Mouse (Mus musculus) midbrain, postnatal 0 days (tissue): Measurements from ENCODE around the gene Olfr1477. TPM values are rescaled to one million over a fixed set of nuclear protein-coding genes. Genes with fewer than 3 reads are reported as not detected.
"Not testable (repeated sequence)": the region's sequence is repeated elsewhere in the genome, so short reads cannot be mapped to it uniquely, and the experiment has no call there.

Experiments used
- ATAC-seq: fragments of 200-750 bp; cut with Nextera tagmentation; 2 replicates; pipeline ENCODE4 v1.8.0; 2017; ENCODE audit warnings: moderate number of reproducible peaks, mild to moderate bottlenecking, moderate TSS enrichment, moderate library complexity; ENCODE audit not compliant: low FRiP score
- DNase-seq: peaks from one replicate; pipeline ENCODE4 v3.0.0-alpha.2; 2015; ENCODE audit warnings: low spot score
- H3K27ac ChIP-seq: fragments of 300-500 bp; sonication (generic); 2 replicates; pipeline ENCODE4 v1.5.1; 2014; ENCODE audit warnings: low read depth, mild to moderate bottlenecking, low read length, mixed read lengths
- H3K27me3 ChIP-seq: fragments of 300-500 bp; sonication (generic); 2 replicates; pipeline ENCODE4 v1.6.1; 2014; ENCODE audit warnings: low read length, control low read depth, mixed read lengths; ENCODE audit not compliant: insufficient read depth
- H3K36me3 ChIP-seq: fragments of 300-500 bp; sonication (generic); 2 replicates; pipeline ENCODE4 v1.6.1; 2014; ENCODE audit warnings: low read length, control low read depth, mixed read lengths; ENCODE audit not compliant: insufficient read depth
- H3K4me1 ChIP-seq: fragments of 300-500 bp; sonication (generic); 2 replicates; pipeline ENCODE4 v1.6.1; 2014; ENCODE audit warnings: mild to moderate bottlenecking, control low read depth, antibody characterized with exemption, low read length, mixed read lengths; ENCODE audit not compliant: insufficient read depth
- H3K4me2 ChIP-seq: fragments of 300-500 bp; sonication (generic); 2 replicates; pipeline ENCODE4 v1.6.1; 2014; ENCODE audit warnings: low read depth, mild to moderate bottlenecking, low read length, mixed read lengths; ENCODE audit not compliant: poor library complexity, severe bottlenecking
- H3K4me3 ChIP-seq: fragments of 300-500 bp; sonication (generic); 2 replicates; pipeline ENCODE4 v1.5.1; 2014; ENCODE audit warnings: low read depth, mild to moderate bottlenecking, low read length, moderate library complexity
- H3K9ac ChIP-seq: fragments of 300-500 bp; sonication (generic); replicated peaks from 2 replicates; pipeline ENCODE4 v1.6.1; 2014; ENCODE audit warnings: mild to moderate bottlenecking, low read length, moderate library complexity, mixed read lengths; ENCODE audit not compliant: poor library complexity, severe bottlenecking
- H3K9me3 ChIP-seq: fragments of 300-500 bp; sonication (generic); 2 replicates; pipeline ENCODE4 v1.6.1; 2016; ENCODE audit warnings: low read length, control low read depth
- CTCF ChIP-seq: IDR thresholded peaks from 2 replicates; pipeline ENCODE4 v1.5.1; 2016; ENCODE audit warnings: antibody characterized with exemption, mild to moderate bottlenecking
- WGBS: fragments of 180-500 bp; shearing (Covaris S2); extraction: QIAGEN DNeasy Blood & Tissue Kit; methylation state at CpG from one replicate; pipeline ENCODE4 v1.1.7; 2014; 5-methylcytosine and 5-hydroxymethylcytosine counted together
- polyA plus RNA-seq: library from polyadenylated mRNA; unstranded; fragments of >200 nt; fragmentation: Nextera tagmentation; extraction: Ambion mirVana; gene quantifications from 2 replicates; pipeline ENCODE4 v1.2.1, GENCODE M21; 2015
- total RNA-seq: library from RNA; depleted of rRNA; stranded (reverse); fragments of >200 nt; gene quantifications from 2 replicates; pipeline ENCODE4 v1.2.3, GENCODE M21; 2014; rRNA removed

Gene Olfr1477
- not detected in 2 replicates for total RNA-seq
- polyA plus RNA-seq = not detected in 2 replicates

DNA sequence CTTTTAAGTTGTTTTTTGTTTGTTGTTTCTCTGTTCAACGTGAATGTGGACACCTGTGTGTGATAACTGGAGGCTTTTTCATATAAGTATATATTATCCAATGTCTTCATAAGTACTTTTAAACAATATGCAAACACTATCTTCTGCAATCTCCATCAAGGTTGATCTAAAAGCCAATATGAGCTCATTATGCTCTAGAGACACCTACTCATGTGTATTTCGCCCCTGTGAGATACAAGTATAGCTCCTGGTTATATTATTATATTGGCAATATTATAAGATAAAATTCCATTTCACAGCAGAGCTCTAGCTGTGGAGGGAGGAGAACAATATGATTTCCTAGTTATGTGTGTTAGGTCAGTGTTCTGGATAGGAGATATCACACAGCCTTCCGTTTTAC is at the start of gene Olfr1477:
Gene Olfr1477 (plus strand): TSS at position 301 of the 400 bp plus-strand sequence.
- Histone ChIP-seq H3K27ac (no peak within 1 kb of the TSS), H3K4me1 (no peaks in the 10 kb centered on the region), H3K27me3 (no peaks in the 10 kb centered on the region), H3K4me2 (no peak within 1 kb of the TSS), H3K9me3 (0 out of 2 replicates have a peak, but pooled peaks cover 8% of the 10 kb centered on the region), H3K4me3 (no peak within 1 kb of the TSS), H3K36me3 (no peaks in the 10 kb centered on the region), H3K9ac (no peak within 1 kb of the TSS)
- ATAC-seq (no peak), DNase-seq (no peak)
- 65% methylated on average over 3 of the region's 3 CpGs for WGBS
- no peak for TF ChIP-seq CTCF

DNA sequence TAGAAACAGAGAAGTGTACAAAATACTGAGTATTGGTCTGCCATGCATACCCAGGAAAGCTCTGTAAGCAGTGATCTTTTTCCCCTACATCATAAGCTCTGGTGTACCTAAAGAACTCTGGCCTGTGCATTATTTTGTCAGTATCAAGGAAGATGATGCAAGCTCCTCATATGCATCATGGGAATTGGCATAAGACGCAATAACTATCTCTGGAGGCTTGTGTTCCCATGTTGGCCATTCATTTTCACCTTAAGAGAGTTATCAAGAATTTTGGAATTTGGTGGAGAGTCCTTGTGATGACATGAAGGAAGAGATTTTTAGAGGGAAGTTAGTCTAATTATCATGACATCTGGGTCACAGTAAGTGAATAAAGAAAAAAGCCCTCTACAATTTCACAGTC is 44.4 kb upstream of the Olfr1477 start, which contains the start of gene Olfr1472:
Gene Olfr1472 (minus strand): TSS at position 101 of the 400 bp plus-strand sequence.
- Histone ChIP-seq H3K9ac (no peak within 1 kb of the TSS), H3K27ac (no peak within 1 kb of the TSS), H3K36me3 (no peaks in the 10 kb centered on the region), H3K4me1 (no peaks in the 10 kb centered on the region), H3K4me3 (no peak within 1 kb of the TSS), H3K9me3 (0 out of 2 replicates have a peak, but pooled peaks cover 4% of the 10 kb centered on the region), H3K4me2 (no peak within 1 kb of the TSS), H3K27me3 (no peaks in the 10 kb centered on the region)
- WGBS = 78% methylated on average over 1 of the region's 1 CpGs
- DNase-seq = no peak
- no peak for TF ChIP-seq CTCF
- no peak for ATAC-seq

DNA sequence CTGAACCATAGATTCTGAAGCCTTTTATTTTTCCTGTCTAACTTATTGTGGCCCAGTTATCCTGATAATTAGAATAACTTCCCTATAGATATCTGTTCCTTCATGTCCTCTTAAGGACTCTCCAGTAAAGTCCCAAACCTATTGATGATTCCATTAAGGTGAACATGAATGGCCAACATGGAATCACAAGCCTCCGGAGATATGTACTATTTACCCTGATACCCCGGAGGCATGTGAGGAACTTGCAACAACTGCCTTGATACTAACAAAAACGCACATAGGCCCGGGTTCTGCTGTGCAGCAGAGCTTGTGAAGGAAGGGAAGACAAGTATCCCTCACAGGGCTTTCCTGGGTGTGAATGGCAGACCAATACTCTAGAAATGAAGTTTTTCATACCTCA is 31.1 kb upstream of the Olfr1477 start, which contains the start of gene Olfr1474:
Gene Olfr1474 (plus strand): TSS at position 301 of the 400 bp plus-strand sequence.
- WGBS = 84% methylated on average over 4 of the region's 4 CpGs
- DNase-seq, H3K4me2 ChIP-seq, H3K4me1 ChIP-seq, H3K36me3 ChIP-seq, H3K27me3 ChIP-seq, H3K9me3 ChIP-seq, H3K9ac ChIP-seq, H3K27ac ChIP-seq, H3K4me3 ChIP-seq, ATAC-seq: not testable (repeated sequence)

DNA sequence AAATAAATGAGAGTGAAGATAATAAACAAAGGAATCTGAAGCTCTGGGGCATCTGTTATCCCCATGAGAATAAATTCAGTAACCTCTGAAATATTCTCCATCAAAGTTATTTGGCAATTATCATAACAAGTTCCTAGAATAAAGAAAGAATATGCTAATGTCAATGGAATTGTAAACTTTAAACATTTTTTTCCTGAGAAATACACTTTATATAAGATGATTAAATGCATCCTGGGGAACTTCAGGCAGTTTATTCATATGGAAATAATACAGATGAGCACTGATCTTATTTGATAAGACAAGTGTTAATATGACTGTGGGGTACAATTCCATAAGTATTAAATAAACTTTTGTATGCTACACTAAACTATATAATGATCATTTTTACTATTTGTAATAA is 20.2 kb upstream of the Olfr1477 start, which contains the start of gene Olfr1475:
Gene Olfr1475 (minus strand): TSS at position 101 of the 400 bp plus-strand sequence.
- no peak for ATAC-seq

DNA sequence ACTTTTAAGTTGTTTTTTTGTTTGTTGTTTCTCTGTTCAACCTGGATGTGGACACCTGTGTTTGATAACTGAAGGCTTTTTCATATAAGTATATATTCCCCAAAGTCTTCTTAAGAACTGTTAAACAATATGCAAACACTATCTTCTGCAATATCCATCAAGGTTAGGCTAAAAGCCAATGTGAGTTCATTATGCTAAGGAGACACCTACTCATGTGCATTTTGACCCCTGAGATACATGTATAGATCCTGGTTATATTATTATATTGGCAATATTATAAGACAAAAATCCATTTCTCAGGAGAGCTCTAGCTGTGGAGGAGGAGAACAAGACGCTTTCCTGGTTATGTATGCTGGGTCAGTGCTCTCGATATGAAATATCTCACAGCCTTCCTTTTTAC is 27.3 kb downstream of the Olfr1477 start, which contains the start of gene Olfr1480:
Gene Olfr1480 (plus strand): TSS at position 301 of the 400 bp plus-strand sequence.
- H3K27me3 ChIP-seq = no peaks in the 10 kb centered on the region
- no peak for TF ChIP-seq CTCF
- H3K27ac ChIP-seq = no peak within 1 kb of the TSS
- no peak for DNase-seq
- H3K4me1 ChIP-seq = no peaks in the 10 kb centered on the region
- no peak within 1 kb of the TSS for H3K4me3 ChIP-seq
- no peaks in the 10 kb centered on the region for H3K36me3 ChIP-seq
- no peak within 1 kb of the TSS for H3K4me2 ChIP-seq
- ATAC-seq = no peak
- no peak within 1 kb of the TSS for H3K9ac ChIP-seq
- 79% methylated on average over 2 of the region's 2 CpGs for whole genome bisulfite sequencing
- H3K9me3 ChIP-seq = 0 out of 2 replicates have a peak, but pooled peaks cover 9% of the 10 kb centered on the region

More for the DNA sequence above, 20.2 kb upstream of the Olfr1477 start, which contains the start of gene Olfr1475:
- TF ChIP-seq CTCF = no peak
- Histone ChIP-seq H3K9me3 (no peaks in the 10 kb centered on the region), H3K27ac (no peak within 1 kb of the TSS), H3K4me3 (no peak within 1 kb of the TSS), H3K9ac (no peak within 1 kb of the TSS), H3K4me2 (no peak within 1 kb of the TSS), H3K27me3 (no peaks in the 10 kb centered on the region), H3K4me1 (no peaks in the 10 kb centered on the region), H3K36me3 (no peaks in the 10 kb centered on the region)
- DNase-seq = no peak

Other genes with a start within 250 kb of the Olfr1477 start
- gene Olfr1465, start 185.0 kb upstream of the Olfr1477 start, total RNA-seq = not detected in 2 replicates
- gene Olfr1465, start 185.0 kb upstream of the Olfr1477 start, polyA plus RNA-seq = not detected in 2 replicates
- not detected in 2 replicates for gene Olfr1466, start 161.7 kb upstream of the Olfr1477 start, total RNA-seq
- not detected in 2 replicates for gene Olfr1466, start 161.7 kb upstream of the Olfr1477 start, polyA plus RNA-seq
- gene Olfr1467, start 138.3 kb upstream of the Olfr1477 start, total RNA-seq = not detected in 2 replicates
- not detected in 2 replicates for gene Olfr1467, start 138.3 kb upstream of the Olfr1477 start, polyA plus RNA-seq
- not detected in 2 replicates for gene Olfr1469, start 92.7 kb upstream of the Olfr1477 start, total RNA-seq
- not detected in 2 replicates for gene Olfr1469, start 92.7 kb upstream of the Olfr1477 start, polyA plus RNA-seq
- not detected in 2 replicates for gene Olfr1471, start 57.1 kb upstream of the Olfr1477 start, total RNA-seq
- not detected in 2 replicates for gene Olfr1471, start 57.1 kb upstream of the Olfr1477 start, polyA plus RNA-seq
- gene Olfr1472, start 44.5 kb upstream of the Olfr1477 start, total RNA-seq = not detected in 2 replicates
- not detected in 2 replicates for gene Olfr1472, start 44.5 kb upstream of the Olfr1477 start, polyA plus RNA-seq
- gene Olfr1474, start 31.0 kb upstream of the Olfr1477 start, total RNA-seq = not detected in 2 replicates
- gene Olfr1474, start 31.0 kb upstream of the Olfr1477 start, polyA plus RNA-seq = not detected in 2 replicates
- not detected in 2 replicates for gene Olfr1475, start 20.4 kb upstream of the Olfr1477 start, total RNA-seq
- gene Olfr1475, start 20.4 kb upstream of the Olfr1477 start, polyA plus RNA-seq = not detected in 2 replicates
- gene Olfr1480, start 27.4 kb downstream of the Olfr1477 start, total RNA-seq = not detected in 2 replicates
- gene Olfr1480, start 27.4 kb downstream of the Olfr1477 start, polyA plus RNA-seq = not detected in 2 replicates
- not detected in 2 replicates for gene Olfr1484, start 83.0 kb downstream of the Olfr1477 start, total RNA-seq
- gene Olfr1484, start 83.0 kb downstream of the Olfr1477 start, polyA plus RNA-seq = not detected in 2 replicates
- not detected in 2 replicates for gene Olfr1487, start 116.8 kb downstream of the Olfr1477 start, total RNA-seq
- not detected in 2 replicates for gene Olfr1487, start 116.8 kb downstream of the Olfr1477 start, polyA plus RNA-seq
- not detected in 2 replicates for gene Olfr1489, start 131.1 kb downstream of the Olfr1477 start, total RNA-seq
- gene Olfr1489, start 131.1 kb downstream of the Olfr1477 start, polyA plus RNA-seq = not detected in 2 replicates
- not detected in 2 replicates for gene Olfr1490, start 150.5 kb downstream of the Olfr1477 start, total RNA-seq
- gene Olfr1490, start 150.5 kb downstream of the Olfr1477 start, polyA plus RNA-seq = not detected in 2 replicates
- gene Olfr1491, start 196.7 kb downstream of the Olfr1477 start, total RNA-seq = not detected in 2 replicates
- gene Olfr1491, start 196.7 kb downstream of the Olfr1477 start, polyA plus RNA-seq = not detected in 2 replicates
- gene Olfr1493-ps1, start 222.7 kb downstream of the Olfr1477 start, total RNA-seq = not detected in 2 replicates
- gene Olfr1493-ps1, start 222.7 kb downstream of the Olfr1477 start, polyA plus RNA-seq = not detected in 2 replicates
- gene Olfr1494, start 239.2 kb downstream of the Olfr1477 start, total RNA-seq = not detected in 2 replicates
- not detected in 2 replicates for gene Olfr1494, start 239.2 kb downstream of the Olfr1477 start, polyA plus RNA-seq